Mouse (Mus musculus): Measurements from ENCODE around the gene Atg4c. TPM values are rescaled to one million over a fixed set of nuclear protein-coding genes. Genes with fewer than 3 reads are reported as not detected.

The Atg4c gene
- total and polyA plus RNA-seq, 3 experiments = not detected

DNA sequence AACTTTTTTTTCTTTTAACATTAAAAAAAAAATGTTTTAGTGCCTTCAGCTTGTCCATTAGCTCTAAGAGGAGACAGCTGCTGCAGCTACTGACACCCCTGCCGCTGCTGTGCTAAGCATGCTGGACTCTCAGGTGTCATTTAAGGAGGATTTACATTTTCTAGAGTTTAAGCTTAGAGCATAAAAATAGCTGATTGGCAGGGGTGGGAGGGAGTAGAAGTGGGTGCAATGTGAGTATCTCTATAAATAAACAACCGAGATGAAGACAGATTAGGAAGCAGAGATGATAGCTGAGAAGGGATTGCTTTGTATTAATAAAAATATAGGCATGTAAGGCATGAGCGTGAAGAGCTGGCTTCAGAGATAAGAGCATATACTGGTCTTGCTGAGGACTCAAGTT is 12.6 kb downstream of the Atg4c start:
- TF ChIP-seq GABPA (IDR thresholded peaks at IDR 0.05; ENCODE audit: insufficient replicate concordance, low read depth, low read length) (no peak), UBTF (IDR thresholded peaks at IDR 0.05; ENCODE audit: low read depth, low read length) (no peak), NELFE (IDR thresholded peaks at IDR 0.05; ENCODE audit: low read depth, low read length) (no peak), TCF12 (IDR thresholded peaks at IDR 0.05; ENCODE audit: low read depth, low read length) (no peak), JUND (conservative IDR thresholded peaks at IDR 0.05; ENCODE audit: low read depth, low read length) (no peak), SMC3 (IDR thresholded peaks at IDR 0.05; ENCODE audit: low read depth, low read length) (no peak), MYC (IDR thresholded peaks at IDR 0.05; ENCODE audit: low read depth, low read length) (no peak), MEF2A (IDR thresholded peaks at IDR 0.05; ENCODE audit: borderline replicate concordance, low read depth, low read length) (no peak), USF1 (IDR thresholded peaks at IDR 0.05; ENCODE audit: low read depth, low read length) (no peak), ZC3H11A (IDR thresholded peaks at IDR 0.05; ENCODE audit: low read depth, low read length) (no peak), USF2 (conservative IDR thresholded peaks at IDR 0.05; ENCODE audit: low read depth, low read length) (no peak), HCFC1 (IDR thresholded peaks at IDR 0.05; ENCODE audit: low read depth, low read length) (no peak), PAX5 (IDR thresholded peaks at IDR 0.05; ENCODE audit: low read length) (no peak), BHLHE40 (IDR thresholded peaks at IDR 0.05; ENCODE audit: low read depth, low read length) (no peak), E2F4 (IDR thresholded peaks at IDR 0.05; ENCODE audit: insufficient replicate concordance, low read depth, low read length) (no peak)
- Histone ChIP-seq H3K4me1 (ENCODE audit: control insufficient read depth in 1 of 2, insufficient read depth in 2 of 2) (no peaks in the 10 kb centered on the region), H3K27ac (ENCODE audit: insufficient read depth, low read depth) (no peak overlapping the region), H3K79me2 (replicated peaks; ENCODE audit: control insufficient read depth, extremely low read depth, insufficient read depth, poor library complexity, severe bottlenecking) (no peaks in the 10 kb centered on the region), H3K9ac (ENCODE audit: insufficient read depth, low read depth) (no peak overlapping the region), H3K36me3 (replicated peaks in 1 of 2; ENCODE audit: control insufficient read depth in 1 of 2, insufficient read depth in 1 of 2, low read length in 1 of 2) (no peaks in the 10 kb centered on the region), H3K4me3 (replicated peaks in 1 of 3; ENCODE audit: low read depth in 2 of 3, low read length in 2 of 3, poor library complexity in 1 of 3) (no peak overlapping the region), H3K27me3 (replicated peaks) (no peaks in the 10 kb centered on the region), H3K4me2 (ENCODE audit: insufficient read depth, low read depth, poor library complexity, severe bottlenecking) (no peak overlapping the region), H3K9me3 (replicated peaks; ENCODE audit: low read length) (peaks cover 57% of the 10 kb centered on the region)
- in situ Hi-C loops (cut with MboI; ENCODE audit: low pct_ligation_motif_present, low pct_unique_long_range_greater_than_20kb, low sequenced_read_pairs) (no loop called here), dilution Hi-C loops (cut with MboI; ENCODE audit: extremely low pct_ligation_motif_present, extremely low pct_unique_long_range_greater_than_20kb, low sequenced_read_pairs) (no loop called here)
- DNase-seq (ENCODE audit: extremely low read depth) = no peak

DNA sequence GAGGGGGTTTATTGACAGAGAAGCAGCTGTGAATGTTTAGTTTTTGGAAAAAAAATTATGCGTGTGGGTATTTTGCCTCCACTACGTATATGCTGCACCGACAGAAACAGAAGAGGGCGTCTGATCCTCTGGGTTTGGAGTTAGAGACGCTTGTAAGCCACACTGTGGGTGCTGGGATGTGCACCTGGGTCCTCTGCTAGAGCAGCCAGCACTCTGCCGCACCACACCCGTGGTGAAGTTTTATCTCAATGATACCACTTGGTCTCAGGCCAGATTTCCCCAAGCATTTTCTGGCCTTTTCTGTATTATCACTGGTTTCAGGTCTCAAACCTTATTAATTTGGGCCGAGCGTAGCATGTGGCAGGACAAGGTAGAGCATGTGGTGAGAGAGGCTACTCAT is 16.4 kb downstream of the Atg4c start:
- Histone ChIP-seq H3K36me3 (replicated peaks in 1 of 2; ENCODE audit: control insufficient read depth in 1 of 2, insufficient read depth in 1 of 2, low read length in 1 of 2) (no peaks in the 10 kb centered on the region), H3K79me2 (replicated peaks; ENCODE audit: control insufficient read depth, extremely low read depth, insufficient read depth, poor library complexity, severe bottlenecking) (no peaks in the 10 kb centered on the region), H3K27me3 (replicated peaks) (no peaks in the 10 kb centered on the region), H3K9ac (ENCODE audit: insufficient read depth, low read depth) (no peak overlapping the region), H3K4me1 (ENCODE audit: control insufficient read depth in 1 of 2, insufficient read depth in 2 of 2) (no peaks in the 10 kb centered on the region), H3K9me3 (replicated peaks; ENCODE audit: low read length) (peaks cover 62% of the 10 kb centered on the region), H3K4me2 (ENCODE audit: insufficient read depth, low read depth, poor library complexity, severe bottlenecking) (no peak overlapping the region), H3K4me3 (replicated peaks in 1 of 3; ENCODE audit: low read depth in 2 of 3, low read length in 2 of 3, poor library complexity in 1 of 3) (no peak overlapping the region), H3K27ac (ENCODE audit: insufficient read depth, low read depth) (no peak overlapping the region)
- in situ Hi-C loops (cut with MboI; ENCODE audit: low pct_ligation_motif_present, low pct_unique_long_range_greater_than_20kb, low sequenced_read_pairs) = no loop called here
- no peak for TF ChIP-seq POLR2A (IDR thresholded peaks at IDR 0.05; ENCODE audit: low read depth, low read length)
- no peak for TF ChIP-seq JUN (IDR thresholded peaks at IDR 0.05; ENCODE audit: insufficient read depth, low read depth, low read length)
- no peak for TF ChIP-seq NRF1 (IDR thresholded peaks at IDR 0.05; ENCODE audit: low read depth, low read length)
- no peak for TF ChIP-seq BHLHE40 (IDR thresholded peaks at IDR 0.05; ENCODE audit: low read depth, low read length)
- no peak for TF ChIP-seq IRF4 (IDR thresholded peaks at IDR 0.05; ENCODE audit: low read depth, low read length)
- no peak for TF ChIP-seq MAFK (IDR thresholded peaks at IDR 0.05; ENCODE audit: insufficient replicate concordance, low read length)
- no peak for TF ChIP-seq ZC3H11A (IDR thresholded peaks at IDR 0.05; ENCODE audit: low read depth, low read length)
- TF ChIP-seq USF2 (conservative IDR thresholded peaks at IDR 0.05; ENCODE audit: low read depth, low read length) = no peak
- TF ChIP-seq CTCF (conservative IDR thresholded peaks at IDR 0.05 in 1 of 2, IDR thresholded peaks at IDR 0.05 in 1 of 2; ENCODE audit: low read depth in 2 of 2, low read length in 2 of 2) = no peak
- no peak for TF ChIP-seq KAT2A (IDR thresholded peaks at IDR 0.05; ENCODE audit: insufficient replicate concordance, low read length)
- no peak for TF ChIP-seq USF1 (IDR thresholded peaks at IDR 0.05; ENCODE audit: low read depth, low read length)
- no peak for TF ChIP-seq ETS1 (conservative IDR thresholded peaks at IDR 0.05; ENCODE audit: low read depth, low read length)
- no peak for TF ChIP-seq CHD1 (IDR thresholded peaks at IDR 0.05; ENCODE audit: low read depth, low read length)
- no peak for TF ChIP-seq PAX5 (IDR thresholded peaks at IDR 0.05; ENCODE audit: low read length)
- TF ChIP-seq MAZ (IDR thresholded peaks at IDR 0.05; ENCODE audit: low read depth, low read length) = no peak
- dilution Hi-C loops (cut with MboI; ENCODE audit: extremely low pct_ligation_motif_present, extremely low pct_unique_long_range_greater_than_20kb, low sequenced_read_pairs) = no loop called here
- DNase-seq (ENCODE audit: extremely low read depth) = no peak
